Mouse (Mus musculus) erythroblast, embryonic 14.5 days (primary cell): Measurements from ENCODE around the gene Olfr315.
"Not testable (repeated sequence)": the region's sequence is repeated elsewhere in the genome, so short reads cannot be mapped to it uniquely, and the experiment has no call there.

Experiments
- GATA1 ChIP-seq: IDR thresholded peaks from 2 replicates; pipeline ENCODE4 v1.6.1; 2012; ENCODE audit warnings: low read length, inconsistent platforms, mixed read lengths
- TAL1 ChIP-seq: IDR thresholded peaks from 3 replicates; pipeline ENCODE4 v1.6.1; 2012; ENCODE audit warnings: low read length, inconsistent platforms, mixed read lengths

DNA sequence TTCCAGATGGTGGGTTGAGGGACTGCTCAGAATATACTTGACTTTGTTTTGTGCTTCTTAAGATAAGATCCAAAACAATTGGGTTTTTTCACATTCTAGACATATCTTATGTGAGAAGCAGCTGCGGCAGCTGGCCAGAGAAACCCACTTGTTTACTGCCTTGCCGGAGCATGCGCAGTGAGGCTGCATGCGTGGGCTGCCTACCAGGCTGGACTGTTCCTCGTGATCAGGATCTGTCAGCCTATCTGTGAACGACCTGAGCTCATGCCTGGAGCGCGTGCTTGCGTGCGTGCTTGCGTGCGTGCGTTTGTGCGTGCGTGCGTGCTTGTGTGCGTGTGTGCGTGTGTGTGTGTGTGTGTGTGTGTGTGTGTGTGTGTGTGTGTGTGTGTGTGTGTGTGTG lies 21.9 kb upstream of the Olfr315 start:
- not testable (repeated sequence) for TF ChIP-seq GATA1, TAL1
